35 mouse cellular contexts compared by ENCODE assay signal in genomic region chr2:69308136-69308535, GRCm38 (mm10). TPM values are rescaled to one million over a fixed set of nuclear protein-coding genes. Genes with fewer than 3 reads are reported as not detected.
"Had no signal": no experiment of that assay in that cellular context is flagged by ENCODE, and none has a peak within 500 bp of the region (broad histone marks: within the 10 kb centered on the region; RNA-seq: fewer than 3 reads in every experiment).

No protein-coding gene starts in this region.

- H3K27ac ChIP-seq: heart, embryonic 13.5 days; heart, embryonic 15.5 days; hindbrain, embryonic 10.5 days; hindbrain, embryonic 12.5 days; hindbrain, embryonic 13.5 days; hindbrain, embryonic 14.5 days; hindbrain, embryonic 15.5 days; hindbrain, postnatal 0 days; intestine, embryonic 15.5 days; kidney, embryonic 15.5 days; kidney, postnatal 0 days; layer of hippocampus, adult 2 months; left cerebral cortex, adult 2 months had no signal

- DNase-seq: heart, postnatal 10 days; heart, postnatal 14 days; heart, postnatal 36 days; heart, postnatal 4 days; kidney, adult 11 months; kidney, adult 18-20 months; kidney, adult 2 months; kidney, adult 8-10 months; kidney, adult 9 months; kidney, postnatal 10 days; kidney, postnatal 14 days; kidney, postnatal 25 days; kidney, postnatal 4 days; layer of hippocampus, adult 9-11 months; layer of hippocampus, postnatal 36 days had no signal

- H3K4me3 ChIP-seq: heart, embryonic 12.5 days; heart, embryonic 13.5 days; heart, embryonic 15.5 days; hindbrain, embryonic 10.5 days; hindbrain, embryonic 12.5 days; hindbrain, embryonic 13.5 days; hindbrain, embryonic 15.5 days; intestine, embryonic 15.5 days; kidney, embryonic 15.5 days; layer of hippocampus, adult 2 months; left cerebral cortex, adult 2 months had no signal

RNA-seq across cellular contexts. Expression of gene Abcb11, which starts 34.3 kb away (rescaled TPM):
- total RNA-seq: heart, postnatal 10 days; heart, postnatal 14 days; heart, postnatal 25 days; heart, postnatal 36 days; heart, postnatal 4 days; hematopoietic stem cell, adult 5-6 weeks; hindbrain, postnatal 0 days; layer of hippocampus, adult 18-20 months; layer of hippocampus, adult 2 months; layer of hippocampus, adult 8-10 months; layer of hippocampus, postnatal 36 days; left cerebral cortex, adult 18-20 months; left cerebral cortex, adult 2 months; left cerebral cortex, adult 8-10 months had no signal
